Mouse (Mus musculus): ENCODE data around the gene Txnrd3. TPM values are rescaled to one million over a fixed set of nuclear protein-coding genes. Genes with fewer than 3 reads are reported as not detected.

The Txnrd3 gene
- polyA plus RNA-seq (2015; fragmentation: Nextera tagmentation; extraction: Ambion mirVana) = 16.7 and 16.8 TPM in 2 replicates

GRCm38 (mm10) chr6:89643798-89644270, at the start of gene Txnrd3:
Txnrd3 (plus strand) TSS chr6:89643988.
- H3K27me3 ChIP-seq (replicated peaks) = no peaks in the 10 kb centered on the region
- 1% methylated on average over 48 of the region's 51 CpGs for WGBS
- peak within 1 kb of the TSS; percentile 86 for H3K27ac ChIP-seq
- H3K36me3 ChIP-seq (replicated peaks) = no peaks in the 10 kb centered on the region
- H3K4me2 ChIP-seq = peak within 1 kb of the TSS; percentile 85
- peak within 1 kb of the TSS; percentile 58 for H3K9ac ChIP-seq
- peak within 1 kb of the TSS; percentile 70 for H3K4me3 ChIP-seq
- no peaks in the 10 kb centered on the region for H3K9me3 ChIP-seq
- H3K4me1 ChIP-seq = peaks cover 12% of the 10 kb centered on the region
- peak; percentile 93 for ATAC-seq (replicated peaks)

- WGBS = under 1% methylated on average over 56 of the region's 56 CpGs
- Histone ChIP-seq H3K27ac (peak within 1 kb of the TSS; percentile 78), H3K9me3 (no peaks in the 10 kb centered on the region), H3K9ac (peak within 1 kb of the TSS; percentile 70), H3K4me3 (peak within 1 kb of the TSS; percentile 75), H3K4me1 (peaks cover 10% of the 10 kb centered on the region), H3K4me2 (peak within 1 kb of the TSS; percentile 66), H3K27me3 (replicated peaks) (no peaks in the 10 kb centered on the region), H3K36me3 (replicated peaks) (no peaks in the 10 kb centered on the region)
- peak; percentile 100 for ATAC-seq (replicated peaks)
These were observed 48.6 kb upstream of the Txnrd3 start, which contains the start of gene Chchd6 for GRCm38 (mm10) chr6:89595018-89595776. Chchd6 (minus strand) TSS chr6:89595652.

GRCm38 (mm10) chr6:89595777-89596146, 48.0 kb upstream of the Txnrd3 start:
- ATAC-seq (replicated peaks) = peak; percentile 69
- peaks cover 10% of the 10 kb centered on the region for H3K4me1 ChIP-seq
- no peak overlapping the region for H3K27ac ChIP-seq
- no peaks in the 10 kb centered on the region for H3K9me3 ChIP-seq
- no peak overlapping the region for H3K9ac ChIP-seq
- WGBS = 28% methylated on average over 5 of the region's 5 CpGs
- H3K4me2 ChIP-seq = peak overlapping the region; percentile 66
- H3K4me3 ChIP-seq = peak overlapping the region; percentile 75
- no peaks in the 10 kb centered on the region for H3K36me3 ChIP-seq (replicated peaks)
- no peaks in the 10 kb centered on the region for H3K27me3 ChIP-seq (replicated peaks)

- peaks cover 10% of the 10 kb centered on the region for H3K4me1 ChIP-seq
- H3K36me3 ChIP-seq (replicated peaks) = no peaks in the 10 kb centered on the region
- WGBS = 93% methylated on average over 1 of the region's 1 CpGs
- no peak overlapping the region for H3K4me2 ChIP-seq
- H3K27me3 ChIP-seq (replicated peaks) = no peaks in the 10 kb centered on the region
- ATAC-seq (replicated peaks) = no peak
- H3K9ac ChIP-seq = no peak overlapping the region
- no peak overlapping the region for H3K27ac ChIP-seq
- no peak overlapping the region for H3K4me3 ChIP-seq
- no peaks in the 10 kb centered on the region for H3K9me3 ChIP-seq
These were observed 47.3 kb upstream of the Txnrd3 start for GRCm38 (mm10) chr6:89596510-89596909.

- Histone ChIP-seq H3K9ac (no peak overlapping the region), H3K9me3 (no peaks in the 10 kb centered on the region), H3K4me3 (no peak overlapping the region), H3K4me1 (no peaks in the 10 kb centered on the region), H3K4me2 (no peak overlapping the region), H3K27me3 (replicated peaks) (no peaks in the 10 kb centered on the region), H3K36me3 (replicated peaks) (no peaks in the 10 kb centered on the region), H3K27ac (no peak overlapping the region)
- ATAC-seq (replicated peaks) = no peak
- 57% methylated on average over 3 of the region's 3 CpGs for whole genome bisulfite sequencing
These were observed 37.7 kb upstream of the Txnrd3 start for GRCm38 (mm10) chr6:89606096-89606495.

DNA sequence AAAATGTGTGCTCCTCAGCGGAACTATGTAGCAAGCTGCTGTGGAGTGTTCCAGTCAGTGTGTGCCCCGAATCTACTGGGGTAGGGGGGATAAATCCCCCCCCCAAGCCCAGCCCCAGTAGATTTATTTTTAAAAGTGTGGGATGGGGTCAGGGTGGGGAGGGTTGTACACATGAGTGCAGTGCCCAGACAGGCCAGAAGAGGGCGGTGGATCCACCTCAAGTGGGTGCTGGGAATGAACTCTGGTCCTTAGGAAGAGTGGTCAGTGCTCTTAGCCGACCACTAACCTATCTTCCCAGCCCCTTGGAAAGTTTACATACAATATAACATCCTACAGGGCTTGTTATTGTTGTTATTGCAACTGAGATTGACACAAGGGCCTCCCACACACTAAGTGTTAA, 35.8 kb upstream of the Txnrd3 start:
- Histone ChIP-seq H3K9ac (no peak overlapping the region), H3K4me1 (peaks cover 2% of the 10 kb centered on the region), H3K9me3 (no peaks in the 10 kb centered on the region), H3K27ac (no peak overlapping the region), H3K27me3 (replicated peaks) (no peaks in the 10 kb centered on the region), H3K36me3 (replicated peaks) (no peaks in the 10 kb centered on the region), H3K4me3 (no peak overlapping the region), H3K4me2 (no peak overlapping the region)
- 60% methylated on average over 4 of the region's 4 CpGs for WGBS
- no peak for ATAC-seq (replicated peaks)

DNA sequence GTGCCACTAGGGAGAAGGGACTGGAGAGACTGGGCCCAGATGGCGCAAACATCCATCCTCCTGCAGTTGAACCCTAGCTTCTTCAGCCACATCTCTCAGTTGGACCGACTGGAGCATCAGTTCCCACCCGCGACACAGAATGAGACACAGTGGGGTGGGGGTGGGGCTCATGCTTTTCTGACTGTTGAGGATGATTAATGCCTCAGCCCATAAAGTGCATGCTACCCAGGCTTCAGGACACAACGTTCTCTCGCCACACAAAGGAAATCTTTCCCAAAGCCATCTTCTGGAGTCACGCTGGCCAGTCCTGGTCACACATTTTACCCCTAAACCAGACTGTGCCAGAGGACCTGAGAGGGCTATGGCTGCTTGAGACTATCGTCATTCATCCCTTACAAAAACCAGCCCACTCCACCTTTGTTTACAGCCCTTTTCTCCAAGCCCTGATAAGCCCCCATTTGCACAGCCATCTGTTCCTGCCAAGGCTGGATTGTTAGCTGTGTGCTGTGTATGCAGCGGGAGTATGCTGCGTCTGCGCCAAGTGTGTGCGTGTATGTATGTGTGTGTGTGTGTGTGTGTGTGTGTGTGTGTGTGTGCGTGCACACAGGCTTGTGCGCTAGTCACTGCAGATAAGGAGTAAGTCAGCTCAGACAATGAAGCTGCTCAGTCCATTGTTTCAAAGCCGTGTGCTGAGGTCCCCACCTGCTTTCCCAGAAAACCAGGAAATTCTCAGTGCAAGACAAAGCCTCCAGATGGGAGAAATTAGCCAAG, 30.3 kb upstream of the Txnrd3 start:
- H3K9ac ChIP-seq = peak overlapping the region; percentile 4; the same call in 1 of the 2 replicates
- H3K4me1 ChIP-seq = peaks cover 26% of the 10 kb centered on the region
- WGBS = 24% methylated on average over 15 of the region's 15 CpGs
- H3K4me3 ChIP-seq = no peak overlapping the region
- ATAC-seq (replicated peaks) = peak; percentile 94
- H3K27me3 ChIP-seq (replicated peaks) = no peaks in the 10 kb centered on the region
- H3K9me3 ChIP-seq = no peaks in the 10 kb centered on the region
- no peak overlapping the region for H3K4me2 ChIP-seq
- no peaks in the 10 kb centered on the region for H3K36me3 ChIP-seq (replicated peaks)
- peak overlapping the region; percentile 80 for H3K27ac ChIP-seq

- Histone ChIP-seq H3K4me1 (peaks cover 26% of the 10 kb centered on the region), H3K4me2 (no peak overlapping the region), H3K27ac (peak overlapping the region; percentile 80), H3K9me3 (no peaks in the 10 kb centered on the region), H3K9ac (peak overlapping the region; percentile 4; the same call in 1 of the 2 replicates), H3K27me3 (replicated peaks) (no peaks in the 10 kb centered on the region), H3K36me3 (replicated peaks) (no peaks in the 10 kb centered on the region), H3K4me3 (no peak overlapping the region)
- ATAC-seq (replicated peaks) = peak; percentile 58
- 8% methylated on average over 2 of the region's 2 CpGs for WGBS
These were observed 29.7 kb upstream of the Txnrd3 start for GRCm38 (mm10) chr6:89614107-89614471.

DNA sequence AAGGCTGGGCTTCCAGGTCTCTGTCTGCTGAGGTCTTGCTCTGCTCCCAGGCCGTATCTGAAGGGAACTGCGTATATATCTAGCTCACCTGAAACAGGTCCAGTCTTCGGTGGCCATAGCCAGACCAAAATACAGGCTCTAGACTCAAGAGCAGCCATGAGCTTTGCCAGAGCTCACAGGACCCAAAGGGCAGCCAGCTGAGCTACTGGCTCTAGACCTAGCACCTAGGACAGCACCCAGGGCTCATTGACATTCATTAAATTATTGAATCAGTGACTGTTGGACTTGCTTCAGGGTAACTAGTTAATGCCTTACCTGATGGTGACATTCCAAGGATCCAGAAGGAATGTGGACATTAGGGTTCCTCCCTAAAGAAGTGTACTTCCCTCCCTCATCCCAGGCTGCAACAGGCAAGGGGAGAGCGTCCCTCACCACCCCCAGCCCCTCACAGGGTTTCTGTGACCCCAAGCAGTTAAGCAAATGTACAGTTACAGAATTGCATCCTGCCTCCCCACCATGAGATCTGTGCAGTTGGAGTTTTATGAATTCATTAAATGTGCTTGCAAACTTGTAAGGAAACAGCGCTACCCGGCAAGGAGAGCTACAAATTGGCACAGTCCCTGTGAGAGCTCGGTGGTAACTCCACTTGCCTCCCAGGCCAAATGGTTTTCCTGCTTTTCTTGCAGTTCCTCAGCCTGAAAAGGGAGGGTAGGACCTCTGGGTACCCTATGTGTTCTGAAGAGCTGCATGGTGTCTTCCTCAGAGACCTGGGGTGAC, 29.0 kb upstream of the Txnrd3 start:
- Histone ChIP-seq H3K4me2 (no peak overlapping the region), H3K4me1 (peaks cover 26% of the 10 kb centered on the region), H3K27me3 (replicated peaks) (no peaks in the 10 kb centered on the region), H3K36me3 (replicated peaks) (no peaks in the 10 kb centered on the region), H3K27ac (peak overlapping the region; percentile 80), H3K9ac (no peak overlapping the region), H3K9me3 (no peaks in the 10 kb centered on the region), H3K4me3 (no peak overlapping the region)
- whole genome bisulfite sequencing = 64% methylated on average over 7 of the region's 7 CpGs
- ATAC-seq (replicated peaks) = no peak

- H3K9ac ChIP-seq = no peak overlapping the region
- peaks cover 26% of the 10 kb centered on the region for H3K4me1 ChIP-seq
- no peak for ATAC-seq (replicated peaks)
- peak overlapping the region; percentile 80; the same call in 1 of the 2 replicates for H3K27ac ChIP-seq
- no peak overlapping the region for H3K4me2 ChIP-seq
- 27% methylated on average over 7 of the region's 7 CpGs for WGBS
- H3K27me3 ChIP-seq (replicated peaks) = no peaks in the 10 kb centered on the region
- no peaks in the 10 kb centered on the region for H3K9me3 ChIP-seq
- H3K4me3 ChIP-seq = no peak overlapping the region
- H3K36me3 ChIP-seq (replicated peaks) = no peaks in the 10 kb centered on the region
These were observed 28.4 kb upstream of the Txnrd3 start for GRCm38 (mm10) chr6:89615373-89615755.

DNA sequence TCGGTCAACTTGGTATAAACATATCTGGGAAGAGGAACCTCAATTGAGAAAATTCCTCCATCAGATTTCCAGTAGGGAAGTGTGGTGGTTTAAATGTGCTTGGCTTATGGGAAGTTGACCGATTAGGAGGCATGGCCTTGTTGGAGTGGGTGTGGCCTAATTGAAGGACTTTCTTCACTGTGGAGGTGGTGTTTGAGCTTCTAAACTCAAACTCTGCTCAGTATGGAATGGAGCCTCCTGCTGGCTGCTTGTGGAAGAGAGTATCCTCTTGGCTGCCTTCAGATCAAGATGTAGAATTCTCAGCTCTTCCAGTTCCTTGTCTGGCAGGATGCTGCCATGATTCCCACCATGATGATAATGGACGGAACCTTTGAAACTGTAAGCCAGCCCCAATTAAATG, 21.1 kb upstream of the Txnrd3 start:
- 86% methylated on average over 3 of the region's 3 CpGs for WGBS
- Histone ChIP-seq H3K27me3 (replicated peaks) (no peaks in the 10 kb centered on the region), H3K9me3 (no peaks in the 10 kb centered on the region), H3K36me3 (replicated peaks) (no peaks in the 10 kb centered on the region), H3K4me1 (no peaks in the 10 kb centered on the region), H3K4me2 (no peak overlapping the region), H3K4me3 (no peak overlapping the region), H3K9ac (no peak overlapping the region), H3K27ac (no peak overlapping the region)
- no peak for ATAC-seq (replicated peaks)
